Mouse (Mus musculus): Measurements from ENCODE around the gene Scfd2. TPM values are rescaled to one million over a fixed set of nuclear protein-coding genes. Genes with fewer than 3 reads are reported as not detected.

Scfd2 gene
- total and polyA plus RNA-seq, 2 experiments from 2014 or later = 17.5 to 33.2 TPM

- Histone ChIP-seq H3K27me3 (ENCODE audit: insufficient read depth, low read length) (no peaks in the 10 kb centered on the region), H3K4me1 (ENCODE audit: insufficient read depth, low read length) (no peaks in the 10 kb centered on the region), H3K9me3 (ENCODE audit: low read length) (no peaks in the 10 kb centered on the region), H3K27ac (ENCODE audit: low read depth, low read length) (no peak overlapping the region), H3K4me2 (ENCODE audit: low read depth, low read length, poor library complexity, severe bottlenecking) (no peak overlapping the region), H3K9ac (replicated peaks; ENCODE audit: low read length, poor library complexity, severe bottlenecking) (no peak overlapping the region), H3K36me3 (ENCODE audit: insufficient read depth, low read length) (no peaks in the 10 kb centered on the region), H3K4me3 (ENCODE audit: low read depth, low read length) (no peak overlapping the region)
- DNase-seq (ENCODE audit: low spot score) = no peak
- WGBS = 94% methylated on average over 4 of the region's 4 CpGs
- TF ChIP-seq CTCF (IDR thresholded peaks at IDR 0.05) = no peak
- ATAC-seq (ENCODE audit: low FRiP score) = no peak
Observed at GRCm38 (mm10) chr5:74209640-74210039, 321.9 kb downstream of the Scfd2 start.

- 73% methylated on average over 7 of the region's 7 CpGs for WGBS
Observed at GRCm38 (mm10) chr5:74208438-74208837, 323.1 kb downstream of the Scfd2 start.

DNA sequence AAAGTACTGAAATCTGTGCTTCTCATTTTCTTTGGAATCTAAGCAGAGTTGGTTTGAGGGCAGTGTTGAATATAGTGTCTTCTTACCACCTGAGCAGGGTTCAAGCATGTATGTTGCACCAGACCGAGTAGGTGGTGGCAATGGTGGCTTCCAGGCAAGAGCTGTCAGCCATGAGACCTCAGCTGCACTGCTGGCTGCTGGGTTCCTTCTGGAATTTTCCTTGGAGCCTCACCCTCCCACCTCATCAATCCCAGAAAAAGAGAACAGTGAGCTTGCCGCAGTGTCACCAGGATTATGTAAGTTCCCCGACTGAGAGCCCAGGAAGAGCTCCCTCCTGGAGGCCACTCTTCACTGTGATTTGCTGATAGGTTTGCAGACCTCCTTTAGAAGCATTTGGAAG, 324.4 kb downstream of the Scfd2 start:
- H3K27ac ChIP-seq (ENCODE audit: low read depth, low read length) = no peak overlapping the region
- no peaks in the 10 kb centered on the region for H3K4me1 ChIP-seq (ENCODE audit: insufficient read depth, low read length)
- H3K9ac ChIP-seq (replicated peaks; ENCODE audit: low read length, poor library complexity, severe bottlenecking) = no peak overlapping the region
- 77% methylated on average over 3 of the region's 3 CpGs for WGBS
- H3K4me3 ChIP-seq (ENCODE audit: low read depth, low read length) = no peak overlapping the region
- no peaks in the 10 kb centered on the region for H3K36me3 ChIP-seq (ENCODE audit: insufficient read depth, low read length)
- no peaks in the 10 kb centered on the region for H3K27me3 ChIP-seq (ENCODE audit: insufficient read depth, low read length)
- H3K4me2 ChIP-seq (ENCODE audit: low read depth, low read length, poor library complexity, severe bottlenecking) = no peak overlapping the region
- ATAC-seq (ENCODE audit: low FRiP score) (no peak), DNase-seq (ENCODE audit: low spot score) (no peak)
- no peaks in the 10 kb centered on the region for H3K9me3 ChIP-seq (ENCODE audit: low read length)
- no peak for TF ChIP-seq CTCF (IDR thresholded peaks at IDR 0.05)

More at GRCm38 (mm10) chr5:74208438-74208837, 323.1 kb downstream of the Scfd2 start:
- no peaks in the 10 kb centered on the region for H3K9me3 ChIP-seq (ENCODE audit: low read length)
- H3K4me1 ChIP-seq (ENCODE audit: insufficient read depth, low read length) = no peaks in the 10 kb centered on the region
- H3K4me3 ChIP-seq (ENCODE audit: low read depth, low read length) = no peak overlapping the region
- no peak for TF ChIP-seq CTCF (IDR thresholded peaks at IDR 0.05)
- H3K4me2 ChIP-seq (ENCODE audit: low read depth, low read length, poor library complexity, severe bottlenecking) = no peak overlapping the region
- no peaks in the 10 kb centered on the region for H3K36me3 ChIP-seq (ENCODE audit: insufficient read depth, low read length)
- H3K9ac ChIP-seq (replicated peaks; ENCODE audit: low read length, poor library complexity, severe bottlenecking) = no peak overlapping the region
- no peak overlapping the region for H3K27ac ChIP-seq (ENCODE audit: low read depth, low read length)
- ATAC-seq (ENCODE audit: low FRiP score) (no peak), DNase-seq (ENCODE audit: low spot score) (no peak)
- H3K27me3 ChIP-seq (ENCODE audit: insufficient read depth, low read length) = no peaks in the 10 kb centered on the region

DNA sequence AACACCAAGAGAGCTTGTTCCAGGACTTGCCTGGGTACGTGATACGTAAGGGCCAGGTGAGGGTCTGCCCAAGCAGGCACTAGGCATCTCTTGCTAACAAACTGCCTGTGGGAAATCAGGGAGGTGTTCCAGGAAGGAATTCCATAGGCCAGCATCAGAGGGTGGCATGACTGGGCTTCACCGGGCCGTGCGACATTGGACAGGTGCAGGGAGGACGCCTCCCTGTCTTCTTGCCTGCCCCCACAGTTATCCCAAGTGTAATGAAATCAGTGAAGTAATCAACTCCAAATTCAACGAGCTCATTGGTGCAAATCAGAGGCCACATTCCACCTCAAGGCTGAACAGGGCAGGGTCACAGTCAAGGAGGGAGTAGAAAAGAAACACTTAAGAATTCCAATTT, 324.9 kb downstream of the Scfd2 start:
- Histone ChIP-seq H3K9me3 (ENCODE audit: low read length) (no peaks in the 10 kb centered on the region), H3K9ac (replicated peaks; ENCODE audit: low read length, poor library complexity, severe bottlenecking) (no peak overlapping the region), H3K36me3 (ENCODE audit: insufficient read depth, low read length) (no peaks in the 10 kb centered on the region), H3K4me2 (ENCODE audit: low read depth, low read length, poor library complexity, severe bottlenecking) (no peak overlapping the region), H3K27ac (ENCODE audit: low read depth, low read length) (no peak overlapping the region), H3K4me1 (ENCODE audit: insufficient read depth, low read length) (no peaks in the 10 kb centered on the region), H3K4me3 (ENCODE audit: low read depth, low read length) (no peak overlapping the region), H3K27me3 (ENCODE audit: insufficient read depth, low read length) (no peaks in the 10 kb centered on the region)
- no peak for ATAC-seq (ENCODE audit: low FRiP score)
- no peak for DNase-seq (ENCODE audit: low spot score)
- WGBS = 93% methylated on average over 7 of the region's 7 CpGs
- TF ChIP-seq CTCF (IDR thresholded peaks at IDR 0.05) = no peak

GRCm38 (mm10) chr5:74206038-74206437, 325.5 kb downstream of the Scfd2 start:
- no peaks in the 10 kb centered on the region for H3K4me1 ChIP-seq (ENCODE audit: insufficient read depth, low read length)
- no peak for DNase-seq (ENCODE audit: low spot score)
- no peak overlapping the region for H3K4me3 ChIP-seq (ENCODE audit: low read depth, low read length)
- no peaks in the 10 kb centered on the region for H3K9me3 ChIP-seq (ENCODE audit: low read length)
- 90% methylated on average over 7 of the region's 7 CpGs for WGBS
- H3K4me2 ChIP-seq (ENCODE audit: low read depth, low read length, poor library complexity, severe bottlenecking) = no peak overlapping the region
- no peak for ATAC-seq (ENCODE audit: low FRiP score)
- H3K27me3 ChIP-seq (ENCODE audit: insufficient read depth, low read length) = no peaks in the 10 kb centered on the region
- H3K9ac ChIP-seq (replicated peaks; ENCODE audit: low read length, poor library complexity, severe bottlenecking) = no peak overlapping the region
- H3K36me3 ChIP-seq (ENCODE audit: insufficient read depth, low read length) = no peaks in the 10 kb centered on the region
- no peak for TF ChIP-seq CTCF (IDR thresholded peaks at IDR 0.05)
- no peak overlapping the region for H3K27ac ChIP-seq (ENCODE audit: low read depth, low read length)

- H3K4me2 ChIP-seq (ENCODE audit: low read depth, low read length, poor library complexity, severe bottlenecking) = no peak overlapping the region
- WGBS = 43% methylated on average over 8 of the region's 8 CpGs
- H3K27me3 ChIP-seq (ENCODE audit: insufficient read depth, low read length) = no peaks in the 10 kb centered on the region
- H3K27ac ChIP-seq (ENCODE audit: low read depth, low read length) = no peak overlapping the region
- ATAC-seq (ENCODE audit: low FRiP score) = no peak
- no peak for TF ChIP-seq CTCF (IDR thresholded peaks at IDR 0.05)
- H3K9me3 ChIP-seq (ENCODE audit: low read length) = no peaks in the 10 kb centered on the region
- H3K36me3 ChIP-seq (ENCODE audit: insufficient read depth, low read length) = no peaks in the 10 kb centered on the region
- no peak for DNase-seq (ENCODE audit: low spot score)
- no peaks in the 10 kb centered on the region for H3K4me1 ChIP-seq (ENCODE audit: insufficient read depth, low read length)
- no peak overlapping the region for H3K4me3 ChIP-seq (ENCODE audit: low read depth, low read length)
- no peak overlapping the region for H3K9ac ChIP-seq (replicated peaks; ENCODE audit: low read length, poor library complexity, severe bottlenecking)
Observed at GRCm38 (mm10) chr5:74205509-74205908, 326.1 kb downstream of the Scfd2 start.

All from midbrain, postnatal 0 days (tissue).